Mouse (Mus musculus) granulocyte monocyte progenitor cell, adult 5-6 weeks (primary cell): ENCODE results near the gene Prok2. TPM values are rescaled to one million over a fixed set of nuclear protein-coding genes. Genes with fewer than 3 reads are reported as not detected.
A peak's percentile ranks its signal among the peaks of the same experiment; 100 is the strongest.

ENCODE experiments used
- ATAC-seq: replicated peaks from 2 replicates; pipeline ENCODE4 v1.8.0; 2016; ENCODE audit warnings: mild to moderate bottlenecking, moderate TSS enrichment, inconsistent platforms; ENCODE audit not compliant: poor library complexity, severe bottlenecking
- total RNA-seq, 2 experiments: library from RNA; stranded (forward) in 1 of 2; stranded (reverse) in 1 of 2; fragments of 200-712, 200-1000 nt in 1 of 2; fragments of >200 nt in 1 of 2; fragmentation: Nextera tagmentation in 1 of 2; gene quantifications; 2 replicates each; pipeline ENCODE4 v1.2.3; 2014 to 2017

The Prok2 gene
- total RNA-seq, 2 experiments from 2014 or later = not detected

DNA sequence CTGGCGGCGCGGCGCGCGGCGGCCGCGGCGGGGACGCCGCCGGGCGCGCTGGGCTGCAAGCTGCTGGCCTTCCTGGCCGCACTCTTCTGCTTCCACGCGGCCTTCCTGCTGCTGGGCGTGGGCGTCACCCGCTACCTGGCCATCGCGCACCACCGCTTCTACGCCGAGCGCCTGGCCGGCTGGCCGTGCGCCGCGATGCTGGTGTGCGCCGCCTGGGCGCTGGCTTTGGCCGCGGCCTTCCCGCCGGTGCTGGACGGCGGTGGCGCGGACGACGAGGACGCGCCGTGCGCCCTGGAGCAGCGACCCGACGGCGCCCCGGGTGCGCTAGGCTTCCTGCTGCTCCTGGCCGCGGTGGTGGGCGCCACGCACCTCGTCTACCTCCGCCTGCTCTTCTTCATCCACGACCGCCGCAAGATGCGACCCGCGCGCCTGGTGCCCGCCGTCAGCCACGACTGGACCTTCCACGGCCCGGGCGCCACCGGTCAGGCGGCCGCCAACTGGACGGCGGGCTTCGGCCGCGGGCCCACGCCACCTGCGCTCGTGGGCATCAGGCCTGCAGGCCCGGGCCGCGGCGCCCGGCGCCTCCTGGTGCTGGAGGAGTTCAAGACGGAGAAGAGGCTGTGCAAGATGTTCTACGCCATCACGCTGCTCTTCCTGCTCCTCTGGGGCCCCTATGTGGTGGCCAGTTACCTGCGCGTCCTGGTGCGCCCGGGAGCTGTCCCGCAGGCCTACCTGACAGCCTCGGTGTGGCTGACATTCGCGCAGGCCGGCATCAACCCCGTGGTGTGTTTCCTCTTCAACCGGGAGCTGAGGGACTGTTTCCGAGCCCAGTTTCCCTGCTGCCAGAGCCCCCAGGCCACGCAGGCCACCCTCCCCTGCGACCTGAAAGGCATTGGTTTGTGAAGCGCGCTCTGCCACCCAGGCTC, 33.0 kb downstream of the Prok2 start:
- ATAC-seq = peak; percentile 40

DNA sequence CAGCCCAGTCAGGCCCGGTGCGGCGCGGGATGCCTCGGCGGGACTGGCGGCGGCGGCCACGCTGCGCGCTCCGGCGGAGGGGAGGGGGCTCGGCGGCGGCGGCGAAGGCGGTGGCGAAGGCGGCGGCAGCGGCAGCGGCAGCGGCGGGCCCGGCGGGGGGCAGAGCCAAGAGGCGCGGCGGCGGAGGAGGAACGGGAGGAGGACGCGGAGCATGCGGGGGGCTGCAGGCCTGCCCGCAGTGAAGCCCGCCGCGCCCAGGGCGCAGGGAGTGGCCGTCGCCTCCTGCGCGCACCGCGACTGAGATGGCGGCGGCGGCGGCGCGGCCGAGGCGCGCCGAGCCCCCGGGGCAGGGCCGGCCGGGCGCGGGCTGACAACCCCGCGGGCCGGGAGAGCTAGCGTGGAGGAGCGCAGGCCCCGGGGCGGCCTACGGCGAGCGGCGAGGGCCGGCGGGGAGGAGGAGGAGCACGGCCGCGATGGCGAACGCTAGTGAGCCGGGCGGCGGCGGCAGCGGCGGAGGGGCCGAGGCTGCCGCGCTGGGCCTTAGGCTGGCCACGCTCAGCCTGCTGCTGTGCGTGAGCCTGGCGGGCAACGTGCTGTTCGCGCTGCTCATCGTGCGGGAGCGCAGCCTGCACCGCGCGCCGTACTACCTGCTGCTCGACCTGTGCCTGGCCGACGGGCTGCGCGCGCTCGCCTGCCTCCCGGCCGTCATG, 33.8 kb downstream of the Prok2 start, which contains the start of gene Gpr27:
TSS of gene Gpr27 (plus strand) at position 474 of the 710 bp plus-strand sequence.
- peak; percentile 20 for ATAC-seq

DNA sequence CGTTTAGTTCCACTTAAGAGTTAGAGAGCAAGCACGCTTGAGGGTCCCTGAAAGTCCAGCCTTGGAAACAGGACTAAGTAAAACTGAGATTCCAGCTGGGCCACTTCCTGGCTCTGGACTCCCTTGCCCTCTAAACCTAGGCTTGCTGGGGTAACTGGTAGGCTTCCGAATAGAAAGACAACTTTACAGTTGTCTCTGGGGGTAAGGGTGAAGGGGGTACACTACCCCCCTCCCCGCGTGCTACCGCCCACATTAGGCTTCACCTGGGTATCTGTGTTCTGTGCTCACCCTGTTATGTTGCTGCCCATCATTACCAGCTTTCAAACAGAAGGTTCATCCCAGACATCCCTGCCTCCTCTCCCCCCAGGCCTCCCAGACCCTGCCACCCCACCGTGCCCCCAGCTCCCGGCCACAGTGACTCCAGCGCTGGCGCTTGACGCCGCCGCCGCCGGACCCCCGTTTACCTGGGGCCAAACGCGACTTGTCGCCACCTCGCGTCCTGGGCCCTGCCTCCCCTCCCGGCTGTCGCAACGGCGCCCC, 34.5 kb downstream of the Prok2 start:
- ATAC-seq = no peak

DNA sequence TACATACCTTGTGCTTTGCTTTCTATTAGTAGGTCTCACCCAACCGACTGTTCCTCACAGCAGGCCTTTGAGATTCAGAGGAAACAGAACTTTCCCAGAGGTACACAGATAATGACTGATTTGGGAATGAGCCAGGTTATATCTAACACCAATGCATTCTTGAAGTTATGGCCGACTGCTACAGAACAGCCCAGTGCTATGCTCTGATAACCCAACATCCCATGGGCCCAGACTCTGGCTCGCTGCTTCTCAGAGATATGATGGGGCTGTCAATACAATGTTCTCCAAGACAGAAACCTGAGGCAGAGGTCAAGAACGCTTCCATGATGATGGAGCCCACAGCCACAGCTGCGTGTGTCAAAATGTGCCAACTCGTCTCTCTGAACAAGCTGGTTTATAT, 37.7 kb downstream of the Prok2 start:
- ATAC-seq = no peak

DNA sequence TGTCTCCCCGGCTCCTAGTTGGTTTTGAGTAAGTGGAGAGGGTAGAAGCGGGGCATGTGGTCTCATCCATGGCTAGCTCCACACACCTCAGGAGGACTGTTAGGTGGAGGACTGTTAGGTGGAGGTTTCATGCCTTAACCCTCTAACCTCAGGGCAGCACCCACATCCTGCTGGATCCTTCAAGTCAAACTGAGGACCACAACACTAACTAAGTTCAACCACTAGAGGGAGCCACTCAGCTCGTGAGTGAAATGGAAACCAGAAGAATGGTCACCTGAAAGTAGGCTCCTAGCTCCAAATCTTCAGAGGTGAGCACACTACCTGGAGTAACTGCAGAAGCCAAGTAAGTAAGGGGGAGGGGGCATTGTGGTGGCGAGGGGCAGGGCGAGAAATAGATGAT, 41.3 kb downstream of the Prok2 start:
- peak; percentile 73 for ATAC-seq

DNA sequence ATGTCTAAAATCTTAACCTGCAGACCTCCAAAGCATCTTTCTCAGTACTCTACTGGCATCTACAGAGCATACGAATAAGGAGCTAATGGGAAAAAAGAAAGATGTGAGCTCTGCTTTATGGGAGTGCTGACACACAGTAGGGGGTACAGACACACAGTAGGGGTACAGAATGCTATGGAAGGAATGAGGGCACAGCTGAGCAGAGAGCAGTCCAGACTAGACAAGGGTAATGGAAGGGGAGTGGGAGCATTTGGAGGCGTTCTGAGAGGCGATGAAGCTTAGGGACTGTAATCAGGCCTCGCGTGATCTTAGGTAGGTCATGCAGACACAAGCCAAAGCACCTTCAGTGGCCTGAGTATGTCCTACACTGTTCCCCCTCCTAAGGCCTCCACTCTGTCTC, 42.2 kb downstream of the Prok2 start:
- no peak for ATAC-seq

DNA sequence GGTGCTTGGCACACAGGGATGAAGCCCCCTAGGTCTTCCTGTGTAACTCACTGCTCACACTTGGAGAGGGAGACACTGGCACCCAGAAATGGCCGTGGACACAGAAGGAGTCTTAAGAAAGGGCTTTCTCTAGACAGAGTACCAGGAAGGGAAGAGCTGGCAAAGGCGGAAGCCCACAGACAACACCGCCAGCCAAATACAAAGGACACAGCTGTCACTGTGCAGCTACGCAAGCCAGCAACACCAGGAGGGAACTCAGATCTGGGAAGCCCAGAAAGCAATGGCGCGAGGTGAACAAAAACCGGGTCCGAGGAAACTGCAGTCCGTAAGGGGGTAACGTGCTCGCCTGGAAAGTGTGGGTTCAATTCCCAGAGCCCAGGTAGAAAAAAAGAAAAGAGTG, 48.1 kb downstream of the Prok2 start:
- ATAC-seq = no peak

DNA sequence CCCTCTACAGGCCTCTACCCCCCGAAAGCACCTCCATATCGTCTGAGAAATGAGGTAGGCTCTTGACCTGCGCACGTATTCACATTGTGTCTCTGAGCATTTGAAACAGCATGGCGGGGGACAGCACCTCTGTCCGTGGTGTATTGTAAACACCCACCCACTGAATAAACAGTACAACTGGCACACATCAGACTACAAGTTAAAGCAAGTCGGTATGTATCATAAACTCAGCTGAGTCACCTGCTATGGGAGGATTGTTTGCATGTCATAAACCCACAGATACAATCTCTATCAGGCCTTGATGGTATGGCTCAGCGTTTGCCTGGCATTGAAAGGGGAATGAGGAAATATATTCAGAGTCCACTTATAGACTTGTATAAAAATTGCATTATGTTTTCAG, 48.9 kb downstream of the Prok2 start:
- no peak for ATAC-seq

DNA sequence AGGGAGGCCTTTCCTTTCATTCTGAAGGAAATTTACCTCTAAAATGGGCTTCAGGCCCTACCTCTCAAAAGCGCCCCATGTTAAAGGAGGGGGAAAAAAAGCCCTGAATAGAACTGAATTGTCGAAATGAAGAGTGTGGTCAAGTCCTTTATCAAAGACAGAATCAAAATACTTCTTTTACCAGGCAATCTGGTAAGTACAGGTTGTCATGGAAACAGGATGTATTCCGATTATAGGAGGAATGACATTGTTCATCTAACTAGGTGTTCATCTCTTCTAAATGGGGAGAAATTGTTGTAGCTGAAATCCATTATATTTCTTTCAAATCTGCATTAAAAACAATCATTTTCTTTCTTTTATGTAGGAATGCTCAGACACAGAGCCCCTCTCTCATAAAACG, 51.7 kb downstream of the Prok2 start:
- ATAC-seq = no peak

DNA sequence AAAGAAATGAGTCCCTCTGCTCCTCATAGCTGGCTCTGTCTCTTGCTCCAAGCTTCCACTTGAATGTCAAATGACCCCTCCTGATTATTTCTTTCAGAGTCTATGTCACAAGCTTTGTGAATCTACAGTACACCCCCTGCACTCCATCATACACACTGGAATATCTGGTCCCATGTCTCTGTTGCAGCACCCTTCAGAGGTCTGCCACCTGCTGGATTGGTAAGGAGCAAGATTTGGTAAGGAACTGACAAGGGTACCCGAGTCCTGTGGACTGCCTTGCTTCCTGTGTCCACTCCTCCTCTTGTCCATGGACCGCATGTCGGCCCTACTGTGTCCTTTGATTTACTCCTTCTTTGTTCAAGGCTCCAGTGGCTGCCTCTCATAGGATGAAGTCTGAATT, 54.4 kb downstream of the Prok2 start:
- ATAC-seq = no peak

DNA sequence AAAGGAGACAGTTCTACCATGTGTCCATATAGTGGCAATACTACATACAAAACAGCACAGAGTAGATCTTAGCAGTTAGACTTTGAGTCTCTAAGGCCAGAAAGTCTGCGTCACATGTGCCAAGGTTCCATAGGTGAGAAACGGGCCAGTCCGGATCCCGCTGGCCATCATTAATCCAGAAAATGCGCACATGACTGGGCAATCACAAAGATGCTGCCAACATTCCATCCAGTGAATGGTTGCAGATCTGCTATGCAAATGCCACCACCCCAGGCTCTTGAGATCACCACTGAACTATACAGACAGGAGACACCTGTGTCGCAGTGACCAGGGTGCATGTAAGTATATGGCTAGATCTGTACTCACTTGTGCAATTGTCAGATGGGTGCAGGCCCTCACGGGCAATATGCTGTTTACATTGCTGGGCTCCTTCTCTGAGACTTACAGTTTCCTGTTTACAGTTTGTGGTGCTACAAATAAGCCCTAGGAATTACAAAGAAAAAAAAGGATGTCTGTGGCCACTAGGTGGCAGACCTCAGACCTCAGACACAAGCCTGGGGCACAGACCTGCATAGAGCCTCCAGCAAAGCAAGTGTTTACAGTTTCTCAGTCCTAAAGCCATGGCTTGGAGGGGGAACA, 55.6 kb downstream of the Prok2 start:
- peak; percentile 63 for ATAC-seq

DNA sequence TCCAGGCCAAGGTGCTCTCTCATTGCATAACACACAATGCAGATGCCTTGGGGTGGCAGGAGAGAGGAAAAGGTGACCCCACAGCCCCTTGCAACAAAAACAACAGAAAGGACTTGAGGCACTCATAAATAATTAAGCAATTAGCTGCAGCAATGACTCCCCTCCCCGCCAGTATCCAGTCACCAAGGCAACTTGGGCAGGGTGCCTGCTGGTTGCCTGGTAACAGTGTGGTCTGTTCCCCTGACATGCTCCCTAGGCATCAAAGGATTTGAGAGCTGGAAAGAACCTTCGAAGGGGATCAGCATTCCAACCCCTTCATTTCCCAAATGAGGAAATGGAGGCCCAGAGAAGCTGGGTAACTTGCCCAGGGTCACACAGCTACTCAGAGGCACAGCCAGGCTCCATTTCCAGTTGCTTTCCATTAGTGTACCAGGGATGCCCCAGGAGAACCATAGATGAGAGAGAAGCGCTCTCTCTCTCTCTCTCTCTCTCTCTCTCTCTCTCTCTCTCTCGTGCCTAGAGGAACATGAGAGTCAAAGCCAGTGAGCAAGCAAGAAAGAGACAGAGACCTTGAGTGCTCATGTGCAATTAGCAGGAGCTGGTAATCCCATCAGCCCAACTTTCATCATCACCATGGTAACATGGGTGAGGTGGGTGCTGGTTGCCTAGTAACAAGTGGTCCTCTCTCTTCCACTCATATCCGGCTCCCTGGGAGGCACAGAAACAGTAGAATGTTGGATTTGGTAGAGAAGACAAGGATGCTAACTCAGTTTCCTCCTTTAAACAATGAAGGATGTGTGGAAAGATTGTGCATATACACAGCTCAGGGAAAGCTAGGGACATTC, 56.5 kb downstream of the Prok2 start:
- ATAC-seq = no peak

DNA sequence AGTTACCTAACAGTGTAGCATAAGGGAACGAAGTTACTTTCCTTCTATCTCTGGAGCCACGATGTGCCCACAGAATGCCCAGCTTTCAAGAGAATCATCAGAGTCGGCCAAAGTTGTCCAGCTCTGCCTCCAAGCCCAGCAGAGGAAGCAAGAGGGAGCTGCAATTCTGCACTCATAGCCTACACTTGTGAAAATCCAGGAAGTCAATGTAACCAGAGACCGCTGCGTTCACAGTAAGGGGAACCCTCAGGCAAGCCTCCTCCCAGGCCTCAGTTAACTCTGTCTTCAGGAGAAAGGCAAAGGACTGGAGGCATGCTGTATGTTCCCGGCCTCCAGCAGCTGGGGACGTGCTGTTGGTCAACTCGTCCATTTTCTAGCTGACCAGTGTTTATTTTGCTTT, 58.9 kb downstream of the Prok2 start:
- peak; percentile 68 for ATAC-seq

DNA sequence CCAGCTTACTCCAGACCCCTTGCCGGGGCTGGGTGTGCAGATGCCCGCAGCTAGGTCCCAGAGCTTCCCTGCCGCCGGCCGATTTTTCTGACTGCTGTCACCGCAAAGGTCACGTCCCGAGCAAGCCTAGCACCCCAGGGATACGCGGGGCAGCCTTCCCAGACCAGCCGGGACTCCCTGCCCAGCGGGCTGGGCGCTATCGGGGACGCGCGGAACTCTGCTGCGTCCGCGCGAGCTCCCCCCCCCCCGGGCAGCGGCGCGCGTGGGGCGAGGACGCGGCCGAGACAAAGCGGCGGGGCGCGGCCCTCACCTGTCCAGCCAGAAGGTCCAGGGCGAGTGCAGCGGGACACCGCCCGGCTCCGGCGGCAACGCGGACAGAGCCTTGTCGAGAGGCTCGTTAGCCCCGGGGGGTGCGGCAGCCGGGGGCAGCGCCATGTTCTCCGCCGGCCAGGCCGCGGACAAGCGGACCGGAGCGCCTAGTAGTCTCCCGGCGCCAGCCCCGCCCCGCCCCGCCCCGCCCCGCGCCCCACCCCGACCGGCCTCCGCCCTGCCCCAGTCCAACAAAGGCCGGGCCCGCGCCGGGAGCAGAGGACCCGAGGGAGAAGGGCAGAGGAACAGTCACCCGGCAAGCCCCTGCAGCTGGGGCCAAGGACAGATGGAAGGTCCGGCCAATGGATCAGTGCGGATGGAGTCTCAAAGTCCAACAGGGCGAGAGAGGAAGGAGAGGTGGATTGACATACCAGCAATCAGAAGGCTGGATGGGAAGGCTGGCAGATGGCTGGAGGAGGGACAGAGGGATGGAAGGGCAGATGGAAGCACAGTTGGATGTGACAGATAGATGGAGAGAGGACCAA, 59.6 kb downstream of the Prok2 start, which contains the start of the genes Eif4e3 and Gm20696:
TSS of gene Eif4e3 (minus strand) at position 454 of the 854 bp plus-strand sequence.
TSS of gene Gm20696 (minus strand) at position 480 of the 854 bp plus-strand sequence.
- peak; percentile 51 for ATAC-seq

DNA sequence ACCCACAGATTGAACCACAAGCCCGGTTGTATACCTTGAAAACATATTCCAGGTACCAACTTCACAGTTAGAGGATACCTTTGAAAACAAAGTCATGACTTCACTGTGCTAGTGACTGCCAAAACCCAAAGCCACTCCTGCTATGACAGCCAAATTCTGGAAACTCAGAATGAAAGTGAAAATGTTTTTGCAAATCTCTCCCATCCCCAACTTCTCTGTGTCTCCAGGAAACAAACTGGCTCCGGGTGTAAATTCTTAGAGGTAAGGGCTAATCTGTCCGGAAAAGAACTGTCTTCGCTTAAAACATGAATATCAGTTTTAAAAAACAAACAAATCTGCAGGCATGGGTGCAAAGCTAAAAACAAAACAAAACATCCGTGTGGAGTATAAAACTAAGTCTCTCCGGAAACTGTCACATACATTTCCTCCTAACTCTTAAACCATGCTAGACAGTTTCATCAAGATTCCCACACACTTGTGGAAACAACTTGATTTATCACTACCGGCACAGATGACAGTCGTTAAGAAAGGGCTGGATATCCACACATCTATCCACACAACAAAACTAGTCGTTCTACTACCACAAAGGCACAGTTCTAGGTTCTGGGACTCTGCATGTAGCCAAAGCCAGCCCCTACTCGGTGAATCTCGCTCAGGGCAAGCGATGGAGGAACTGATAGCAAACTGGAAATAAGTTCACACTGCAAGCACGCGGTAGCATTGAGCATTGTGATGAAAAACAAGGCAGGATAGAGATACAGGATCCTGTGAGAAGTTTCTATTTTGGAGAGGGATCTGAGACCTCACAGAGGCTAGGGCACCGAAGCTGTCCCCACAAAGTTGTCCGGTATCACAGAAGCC, 60.5 kb downstream of the Prok2 start:
- peak; percentile 15; the same call in 1 of the 2 replicates for ATAC-seq

DNA sequence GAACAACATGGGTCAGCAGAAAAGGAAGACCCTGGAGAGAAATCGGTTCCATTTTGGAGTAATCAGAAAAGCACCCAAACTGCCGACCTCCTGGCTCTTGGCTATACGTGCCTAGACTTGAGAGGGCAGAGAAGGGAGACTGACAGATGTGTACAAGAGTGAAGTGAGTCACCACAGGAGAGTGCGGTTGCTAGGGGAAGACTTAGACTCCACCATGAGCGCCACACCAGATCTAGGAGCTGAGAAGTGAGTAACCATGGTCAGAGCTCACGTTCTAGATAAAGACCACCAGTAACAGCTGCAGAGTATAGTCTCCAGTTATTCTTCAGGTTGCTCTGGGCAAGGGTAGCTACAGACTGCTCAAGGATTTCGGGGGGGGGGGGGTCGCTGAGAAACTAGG, 63.0 kb downstream of the Prok2 start:
- no peak for ATAC-seq
